Mouse (Mus musculus) cerebellum, adult 2 months (tissue): Measurements from ENCODE around the gene Olfr19.

ENCODE experiments used
- CTCF ChIP-seq: fragments of 200-500 bp; IDR thresholded peaks from 2 replicates; pipeline ENCODE4 v1.5.1; 2011; ENCODE audit warnings: low read depth, mild to moderate bottlenecking, control low read depth, low read length, moderate library complexity, borderline replicate concordance; ENCODE audit not compliant: insufficient read depth
- POLR2A ChIP-seq: fragments of 200-500 bp; IDR thresholded peaks from 2 replicates; pipeline ENCODE4 v1.6.1; 2011; ENCODE audit warnings: low read length, control low read depth, borderline replicate concordance; ENCODE audit not compliant: insufficient read depth

- no peak for TF ChIP-seq POLR2A
- no peak for TF ChIP-seq CTCF
Observed at GRCm38 (mm10) chr16:16664994-16665393, 11.2 kb downstream of the Olfr19 start.
